Mouse (Mus musculus): ENCODE measurements around the gene Rps6. TPM values are rescaled to one million over a fixed set of nuclear protein-coding genes. Genes with fewer than 3 reads are reported as not detected.
"Not testable (repeated sequence)": the region's sequence is repeated elsewhere in the genome, so short reads cannot be mapped to it uniquely, and the experiment has no call there.

The Rps6 gene
- total and polyA plus RNA-seq, 2 experiments = 301 to 380 TPM

GRCm38 (mm10) chr4:86847246-86847645 is 10.0 kb downstream of the Rps6 start:
- no peak overlapping the region for H3K4me3 ChIP-seq (ENCODE audit: insufficient read depth, low read depth, low read length)
- peak; percentile 93 for DNase-seq (ENCODE audit: extremely low read depth, low read depth, low spot score)
- H3K9ac ChIP-seq (ENCODE audit: low read depth, low read length) = no peak overlapping the region
- 10% methylated on average over 2 of the region's 2 CpGs for WGBS
- H3K4me1 ChIP-seq (ENCODE audit: control insufficient read depth, insufficient read depth, low read length) = peaks cover 7% of the 10 kb centered on the region
- H3K27ac ChIP-seq (replicated peaks; ENCODE audit: insufficient read depth, low read depth, low read length) = 0 out of 2 replicates have a peak overlapping the region, but pooled peaks have one; percentile 37
- H3K79me2 ChIP-seq (ENCODE audit: control insufficient read depth, insufficient read depth, low read length) = no peaks in the 10 kb centered on the region; the same call in 1 of the 2 replicates
- no peak for TF ChIP-seq CTCF (IDR thresholded peaks at IDR 0.05; ENCODE audit: low read depth, low read length)
- no peak for TF ChIP-seq POLR2A (IDR thresholded peaks at IDR 0.05; ENCODE audit: extremely low read depth, insufficient read depth, low read length)
- H3K36me3 ChIP-seq (ENCODE audit: control insufficient read depth, insufficient read depth, low read length) = peaks cover 17% of the 10 kb centered on the region; the same call in 1 of the 2 replicates
- H3K27me3 ChIP-seq (ENCODE audit: control insufficient read depth, insufficient read depth, low read length) = no peaks in the 10 kb centered on the region

GRCm38 (mm10) chr4:86845384-86845783 is 11.8 kb downstream of the Rps6 start:
- Histone ChIP-seq H3K9ac (ENCODE audit: low read depth, low read length) (no peak overlapping the region), H3K79me2 (ENCODE audit: control insufficient read depth, insufficient read depth, low read length) (no peaks in the 10 kb centered on the region; the same call in 1 of the 2 replicates), H3K27ac (replicated peaks; ENCODE audit: insufficient read depth, low read depth, low read length) (peak overlapping the region; percentile 11; the same call in 1 of the 2 replicates), H3K4me1 (ENCODE audit: control insufficient read depth, insufficient read depth, low read length) (peaks cover 4% of the 10 kb centered on the region), H3K36me3 (ENCODE audit: control insufficient read depth, insufficient read depth, low read length) (peaks cover 20% of the 10 kb centered on the region; the same call in 1 of the 2 replicates), H3K27me3 (ENCODE audit: control insufficient read depth, insufficient read depth, low read length) (no peaks in the 10 kb centered on the region), H3K4me3 (ENCODE audit: insufficient read depth, low read depth, low read length) (no peak overlapping the region)
- DNase-seq (ENCODE audit: extremely low read depth, low read depth, low spot score) = peak; percentile 93
- TF ChIP-seq CTCF (IDR thresholded peaks at IDR 0.05; ENCODE audit: low read depth, low read length) = no peak
- no peak for TF ChIP-seq POLR2A (IDR thresholded peaks at IDR 0.05; ENCODE audit: extremely low read depth, insufficient read depth, low read length)
- WGBS = 32% methylated on average over 3 of the region's 3 CpGs

GRCm38 (mm10) chr4:86841141-86841540 is 16.1 kb downstream of the Rps6 start:
- H3K27me3 ChIP-seq (ENCODE audit: control insufficient read depth, insufficient read depth, low read length); H3K4me1 ChIP-seq (ENCODE audit: control insufficient read depth, insufficient read depth, low read length); H3K79me2 ChIP-seq (ENCODE audit: control insufficient read depth, insufficient read depth, low read length); H3K4me3 ChIP-seq (ENCODE audit: insufficient read depth, low read depth, low read length); H3K9ac ChIP-seq (ENCODE audit: low read depth, low read length); H3K27ac ChIP-seq (replicated peaks; ENCODE audit: insufficient read depth, low read depth, low read length); DNase-seq (ENCODE audit: extremely low read depth, low read depth, low spot score): not testable (repeated sequence)
- H3K36me3 ChIP-seq (ENCODE audit: control insufficient read depth, insufficient read depth, low read length) = peaks cover 34% of the 10 kb centered on the region
- 98% methylated on average over 2 of the region's 2 CpGs for WGBS

- peak; percentile 71 for DNase-seq (ENCODE audit: extremely low read depth, low read depth, low spot score)
- TF ChIP-seq CTCF (IDR thresholded peaks at IDR 0.05; ENCODE audit: low read depth, low read length) = no peak
- H3K4me1 ChIP-seq (ENCODE audit: control insufficient read depth, insufficient read depth, low read length) = peaks cover 3% of the 10 kb centered on the region; the same call in 1 of the 2 replicates
- no peaks in the 10 kb centered on the region for H3K27me3 ChIP-seq (ENCODE audit: control insufficient read depth, insufficient read depth, low read length)
- WGBS = 57% methylated on average over 2 of the region's 2 CpGs
- H3K9ac ChIP-seq (ENCODE audit: low read depth, low read length) = no peak overlapping the region
- H3K27ac ChIP-seq (replicated peaks; ENCODE audit: insufficient read depth, low read depth, low read length) = no peak overlapping the region; the same call in 1 of the 2 replicates
- H3K36me3 ChIP-seq (ENCODE audit: control insufficient read depth, insufficient read depth, low read length) = peaks cover 46% of the 10 kb centered on the region
- no peaks in the 10 kb centered on the region; the same call in 1 of the 2 replicates for H3K79me2 ChIP-seq (ENCODE audit: control insufficient read depth, insufficient read depth, low read length)
- H3K4me3 ChIP-seq (ENCODE audit: insufficient read depth, low read depth, low read length) = no peak overlapping the region
These were observed 25.3 kb downstream of the Rps6 start for GRCm38 (mm10) chr4:86831896-86832295.

- H3K4me1 ChIP-seq (ENCODE audit: control insufficient read depth, insufficient read depth, low read length) = no peaks in the 10 kb centered on the region
- H3K79me2 ChIP-seq (ENCODE audit: control insufficient read depth, insufficient read depth, low read length) = no peaks in the 10 kb centered on the region
- H3K4me3 ChIP-seq (ENCODE audit: insufficient read depth, low read depth, low read length) = no peak overlapping the region
- TF ChIP-seq POLR2A (IDR thresholded peaks at IDR 0.05; ENCODE audit: extremely low read depth, insufficient read depth, low read length) (no peak), CTCF (IDR thresholded peaks at IDR 0.05; ENCODE audit: low read depth, low read length) (no peak)
- 92% methylated on average over 7 of the region's 7 CpGs for WGBS
- H3K27me3 ChIP-seq (ENCODE audit: control insufficient read depth, insufficient read depth, low read length) = no peaks in the 10 kb centered on the region
- no peak overlapping the region for H3K9ac ChIP-seq (ENCODE audit: low read depth, low read length)
- no peak overlapping the region for H3K27ac ChIP-seq (replicated peaks; ENCODE audit: insufficient read depth, low read depth, low read length)
- no peak for DNase-seq (ENCODE audit: extremely low read depth, low read depth, low spot score)
- H3K36me3 ChIP-seq (ENCODE audit: control insufficient read depth, insufficient read depth, low read length) = peaks cover 51% of the 10 kb centered on the region
These were observed 32.1 kb downstream of the Rps6 start for GRCm38 (mm10) chr4:86825143-86825542.

GRCm38 (mm10) chr4:86823169-86823568 is 34.0 kb downstream of the Rps6 start:
- TF ChIP-seq POLR2A (IDR thresholded peaks at IDR 0.05; ENCODE audit: extremely low read depth, insufficient read depth, low read length) (no peak), CTCF (IDR thresholded peaks at IDR 0.05; ENCODE audit: low read depth, low read length) (peak; percentile 31)
- peak; percentile 50 for DNase-seq (ENCODE audit: extremely low read depth, low read depth, low spot score)
- Histone ChIP-seq H3K27me3 (ENCODE audit: control insufficient read depth, insufficient read depth, low read length) (no peaks in the 10 kb centered on the region), H3K27ac (replicated peaks; ENCODE audit: insufficient read depth, low read depth, low read length) (no peak overlapping the region), H3K4me1 (ENCODE audit: control insufficient read depth, insufficient read depth, low read length) (no peaks in the 10 kb centered on the region), H3K9ac (ENCODE audit: low read depth, low read length) (no peak overlapping the region), H3K79me2 (ENCODE audit: control insufficient read depth, insufficient read depth, low read length) (no peaks in the 10 kb centered on the region), H3K4me3 (ENCODE audit: insufficient read depth, low read depth, low read length) (no peak overlapping the region), H3K36me3 (ENCODE audit: control insufficient read depth, insufficient read depth, low read length) (peaks cover 42% of the 10 kb centered on the region)
- WGBS = 80% methylated on average over 2 of the region's 2 CpGs
